Mouse (Mus musculus) T-helper 2 cell (primary cell): ENCODE data around the gene Dpy19l3.

Experiments
- in situ Hi-C: fragments of 300-600 bp; cut with MboI, MseI; formaldehyde crosslinking; loops from one replicate; pipeline ENCODE4 v1.15.1; 2025; ENCODE audit warnings: high pct_unique_total_duplicates

Gene Dpy19l3

GRCm38 (mm10) chr7:35688781-35689349 lies 65.4 kb downstream of the Dpy19l3 start:
- in situ Hi-C loops, result no loop called here

GRCm38 (mm10) chr7:35688276-35688675 lies 66.0 kb downstream of the Dpy19l3 start:
- in situ Hi-C loops, result no loop called here

- in situ Hi-C loops, result no loop called here
These were observed 67.0 kb downstream of the Dpy19l3 start for GRCm38 (mm10) chr7:35687229-35687628.

- in situ Hi-C loops, result no loop called here
These were observed 67.5 kb downstream of the Dpy19l3 start for GRCm38 (mm10) chr7:35686756-35687155.

- in situ Hi-C loops, result no loop called here
These were observed 68.0 kb downstream of the Dpy19l3 start for GRCm38 (mm10) chr7:35686216-35686615.

DNA sequence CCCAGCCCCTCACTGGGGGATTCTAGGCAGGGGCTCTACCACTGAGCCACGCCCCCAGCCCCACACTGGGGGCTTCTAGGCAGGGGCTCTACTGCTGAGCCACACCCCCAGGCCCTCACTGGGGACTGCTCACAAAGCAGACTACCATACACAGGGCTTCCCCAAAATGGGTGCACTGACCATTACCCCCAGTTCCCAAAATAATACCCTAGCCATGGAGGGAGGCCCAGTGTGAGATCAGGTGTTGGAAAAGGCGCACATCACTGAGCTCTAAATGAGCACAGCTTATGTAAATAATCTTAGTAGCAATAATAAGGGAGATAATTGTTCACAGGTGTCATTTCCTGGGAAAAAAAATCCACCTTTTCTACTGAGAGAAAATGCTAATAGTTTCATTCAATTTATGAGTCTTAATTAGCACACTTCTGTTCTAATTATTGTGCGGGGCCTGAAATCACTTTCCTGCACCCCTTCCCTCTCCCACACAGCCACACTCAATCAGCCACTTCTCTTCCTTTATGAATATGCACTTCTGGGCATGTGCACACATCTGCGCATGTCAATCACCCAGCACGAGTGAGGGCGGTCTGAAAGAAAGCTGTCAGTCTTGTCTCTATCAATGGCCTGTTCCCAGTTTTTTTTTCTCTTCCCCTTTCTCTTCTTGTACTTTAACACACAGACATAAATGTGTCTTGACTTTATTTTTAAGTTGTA lies 70.7 kb downstream of the Dpy19l3 start:
- in situ Hi-C loops, result no loop called here

GRCm38 (mm10) chr7:35681559-35681958 lies 72.7 kb downstream of the Dpy19l3 start:
- in situ Hi-C loops, result no loop called here

- in situ Hi-C loops, result no loop called here
These were observed 75.3 kb downstream of the Dpy19l3 start for GRCm38 (mm10) chr7:35678976-35679375.

DNA sequence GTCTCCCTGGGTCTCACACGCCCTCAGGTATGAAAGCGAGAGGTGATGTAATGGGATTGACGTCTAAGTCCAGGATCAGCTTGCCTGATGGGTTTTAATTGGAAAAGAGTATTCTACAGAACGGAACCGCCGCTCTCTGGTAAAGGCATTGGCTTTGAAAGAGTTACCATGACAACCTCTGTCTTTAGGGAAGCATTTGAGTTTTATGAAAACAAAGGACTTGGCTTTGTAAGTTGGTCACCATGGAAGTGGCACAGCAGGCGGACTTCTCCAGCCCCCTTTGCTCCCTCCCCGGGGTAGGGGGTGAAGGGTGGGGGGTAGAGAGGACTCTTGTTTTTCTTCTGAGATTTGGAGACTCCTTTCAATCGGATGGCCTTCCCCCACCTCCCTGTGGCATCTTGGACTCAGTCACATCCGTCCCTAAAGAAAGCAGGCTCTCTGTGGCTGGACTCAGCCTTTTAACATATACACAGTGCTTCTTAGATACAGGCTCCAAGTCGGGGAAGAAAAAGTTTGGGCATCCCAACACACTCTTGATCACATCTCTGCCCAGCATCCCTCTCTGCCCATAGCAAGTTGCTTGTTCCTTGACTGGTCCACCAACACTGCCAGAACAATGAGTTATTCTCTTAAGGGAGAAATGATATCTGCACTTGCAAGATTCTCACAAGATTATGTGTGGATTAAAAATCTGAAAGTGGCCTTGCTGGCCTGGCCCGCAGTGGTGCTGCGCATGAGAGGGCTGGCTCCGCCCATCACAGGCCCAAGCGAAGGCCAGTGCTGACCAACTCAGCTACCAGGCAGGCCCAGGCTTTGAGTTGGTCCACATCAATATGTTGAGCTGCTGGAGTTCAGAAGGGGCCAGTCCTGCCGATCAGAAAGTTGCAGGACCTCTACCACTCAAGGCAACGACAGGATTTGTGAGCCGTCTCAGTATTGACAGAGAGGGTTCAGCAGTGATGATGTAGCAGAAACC lies 85.9 kb downstream of the Dpy19l3 start:
- in situ Hi-C loops, result loop anchor here (25.0 kb wide), 2 partner anchors 794 to 1019 kb away; partner anchors contain the start of gene Tshz3

DNA sequence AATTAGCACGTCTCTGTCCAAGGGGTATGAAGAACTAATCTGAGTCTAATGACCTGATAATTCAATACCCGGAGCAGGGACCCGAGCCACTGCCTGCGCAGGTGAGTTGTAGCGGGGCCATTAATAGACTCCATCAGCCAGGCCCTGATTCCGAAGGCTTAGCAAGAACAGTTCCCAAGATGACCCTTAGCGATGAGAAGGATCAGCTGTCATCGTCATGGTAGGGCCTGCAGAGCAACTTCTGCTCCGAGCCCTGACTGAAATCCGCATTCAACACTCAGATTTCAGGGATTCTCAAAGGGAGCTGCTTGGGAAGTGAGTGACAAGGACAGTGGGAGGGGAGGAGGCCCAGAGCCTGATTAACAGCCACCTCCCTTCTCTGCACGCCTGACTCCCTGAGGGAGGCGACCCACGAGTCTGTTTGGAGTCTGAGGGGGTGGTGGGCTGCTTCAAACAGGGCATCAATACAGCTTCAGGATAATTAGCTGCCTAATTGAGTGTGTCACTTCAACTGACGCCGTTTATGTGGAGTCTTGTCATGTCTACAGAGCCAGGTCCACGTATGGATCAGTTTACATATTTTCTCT lies 90.4 kb downstream of the Dpy19l3 start:
- in situ Hi-C loops, result loop anchor here (25.0 kb wide), 2 partner anchors 798 to 1023 kb away; partner anchors contain the start of gene Tshz3

GRCm38 (mm10) chr7:35659173-35659572 lies 95.1 kb downstream of the Dpy19l3 start:
- in situ Hi-C loops, result loop anchor here (25.0 kb wide), 2 partner anchors 803 to 1028 kb away; partner anchors contain the start of gene Tshz3

- in situ Hi-C loops, result loop anchor here (25.0 kb wide), 2 partner anchors 804 to 1029 kb away; partner anchors contain the start of gene Tshz3
These were observed 96.4 kb downstream of the Dpy19l3 start for GRCm38 (mm10) chr7:35657829-35658228.

- in situ Hi-C loops, result loop anchor here (25.0 kb wide), 2 partner anchors 811 to 1036 kb away; partner anchors contain the start of gene Tshz3
These were observed 102.5 kb downstream of the Dpy19l3 start for GRCm38 (mm10) chr7:35651583-35652270.

DNA sequence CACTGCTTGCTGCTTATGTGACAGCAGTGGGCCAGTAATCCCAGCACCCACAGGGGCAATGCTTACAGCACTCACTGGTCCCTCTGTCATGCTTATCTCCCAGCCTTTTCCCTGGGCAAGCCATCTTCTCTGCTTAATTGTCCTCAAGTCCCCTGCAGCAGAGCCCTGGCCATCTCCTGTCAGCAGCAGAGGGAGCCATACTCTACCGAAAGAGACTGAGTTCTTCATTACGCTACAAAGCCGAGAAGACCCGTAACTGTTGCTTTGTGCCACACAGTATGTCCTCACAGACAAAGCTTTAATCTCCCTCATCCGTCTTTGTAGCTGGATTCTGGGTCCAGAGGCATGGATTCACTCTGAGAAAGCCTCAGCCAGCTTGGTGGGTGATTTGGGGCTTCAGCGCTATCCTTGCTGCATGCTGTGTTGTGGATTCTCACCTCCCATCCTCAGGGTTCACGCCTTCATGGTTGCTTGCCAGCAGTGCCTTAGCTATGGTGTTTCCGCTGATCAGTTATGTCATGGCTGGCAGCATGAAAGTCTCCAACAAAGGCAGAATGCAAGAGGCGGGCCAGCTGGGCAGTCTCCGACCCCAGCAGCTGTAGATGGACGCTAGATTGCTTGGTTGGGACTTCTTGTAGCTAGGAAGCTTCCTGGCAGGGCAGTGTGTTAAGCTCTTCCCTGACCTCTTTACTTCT lies 103.4 kb downstream of the Dpy19l3 start:
- in situ Hi-C loops, result loop anchor here (25.0 kb wide), 2 partner anchors 811 to 1036 kb away; partner anchors contain the start of gene Tshz3

DNA sequence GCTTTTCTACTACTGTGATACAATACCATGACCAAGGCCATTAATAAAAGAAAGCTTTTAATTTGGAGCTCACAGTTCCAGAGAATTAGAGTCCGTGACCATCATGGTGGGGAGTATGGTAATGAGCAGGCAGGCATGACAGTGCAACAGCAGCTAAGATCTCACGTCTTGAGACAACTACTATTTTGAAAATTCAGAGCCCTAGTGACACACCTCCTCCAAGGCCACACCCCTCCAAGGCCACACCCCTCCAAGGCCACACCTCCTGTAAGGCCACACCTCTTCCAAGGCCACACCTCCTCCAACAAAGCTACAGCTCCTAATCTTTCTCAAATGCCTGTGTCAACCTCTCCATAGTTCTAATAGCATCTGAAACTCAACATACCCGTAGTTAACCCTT lies 105.2 kb downstream of the Dpy19l3 start:
- in situ Hi-C loops, result loop anchor here (10.0 kb wide), 1 partner anchor 254 kb away; the partner anchor contains the start of genes Cep89 and Faap24

DNA sequence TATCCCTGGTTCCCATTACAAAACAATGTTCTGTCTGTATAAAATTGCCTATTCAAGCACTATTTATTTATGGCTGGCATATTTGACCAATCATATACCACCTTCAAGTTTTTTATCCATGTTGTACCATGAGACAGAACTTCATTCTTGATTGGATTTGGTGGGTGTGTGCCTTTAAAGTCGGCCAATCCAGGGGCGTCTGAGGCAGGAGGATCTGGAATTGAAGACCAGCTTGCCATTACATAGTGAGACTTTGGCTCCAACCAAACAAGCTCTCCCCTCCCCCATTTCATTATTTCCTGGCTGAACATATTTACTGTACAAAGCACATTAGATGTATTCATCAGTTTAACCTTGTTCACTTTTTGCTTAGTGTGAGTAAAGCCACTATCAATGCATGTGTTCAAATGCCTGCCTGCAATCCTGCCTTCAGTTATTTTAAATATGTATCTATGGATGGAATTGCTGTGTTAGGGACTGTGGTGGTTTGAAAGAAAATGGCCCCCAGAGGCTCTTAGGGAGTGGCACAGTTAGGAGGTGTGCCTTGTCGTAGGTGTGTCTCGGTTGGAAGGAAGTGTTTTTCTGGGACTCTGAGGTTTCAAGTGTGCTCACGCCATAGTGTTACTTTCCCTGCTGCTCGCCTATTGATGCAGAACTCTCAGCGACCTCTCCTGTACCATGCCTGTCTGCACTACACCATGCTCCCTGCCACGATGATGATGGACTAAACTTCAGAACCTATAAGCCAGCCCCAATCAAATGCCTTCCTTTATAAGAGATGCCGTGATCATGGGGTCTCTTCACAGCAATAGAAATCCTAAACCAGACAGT lies 105.8 kb downstream of the Dpy19l3 start:
- in situ Hi-C loops, result loop anchor here (10.0 kb wide), 1 partner anchor 254 kb away; the partner anchor contains the start of genes Cep89 and Faap24

GRCm38 (mm10) chr7:35647101-35647698 lies 107.1 kb downstream of the Dpy19l3 start, which contains the start of gene Pdcd5:
Pdcd5 (minus strand) TSS chr7:35647521.
- in situ Hi-C loops, result loop anchor here (10.0 kb wide), 1 partner anchor 252 kb away; the partner anchor contains the start of genes Cep89 and Faap24
